Mouse (Mus musculus) lung, postnatal 25 days (tissue): ENCODE results near the gene Ccdc116.
"Not testable (repeated sequence)": the region's sequence is repeated elsewhere in the genome, so short reads cannot be mapped to it uniquely, and the experiment has no call there.

ENCODE experiments used
- DNase-seq: peaks from one replicate; pipeline ENCODE4 v3.0.0; 2022; ENCODE audit warnings: low spot score

Gene Ccdc116

DNA sequence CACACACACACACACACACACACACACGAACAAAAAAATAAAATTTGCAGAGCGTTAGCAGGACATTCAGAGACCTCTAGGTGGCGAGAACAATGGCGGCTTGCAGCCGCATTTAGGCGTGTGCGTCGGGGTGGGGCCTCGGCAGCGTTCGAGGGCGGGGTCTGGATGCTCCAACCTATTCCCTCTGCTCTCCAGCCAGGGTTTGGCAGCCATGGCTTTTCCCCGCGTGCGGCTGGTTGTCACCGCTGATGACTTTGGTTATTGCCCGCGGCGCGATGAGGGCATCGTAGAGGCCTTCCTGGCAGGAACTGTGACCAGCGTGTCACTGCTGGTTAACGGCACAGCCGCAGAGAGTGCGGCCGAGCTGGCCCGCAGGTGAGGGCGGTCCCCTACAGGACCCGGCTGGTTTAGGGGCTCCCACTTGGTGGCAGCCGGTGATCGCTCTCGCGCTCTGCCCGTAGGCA is at the start of gene Ccdc116:
TSS of gene Ccdc116 (minus strand) at position 458 of the 464 bp plus-strand sequence.
- peak; percentile 72 for DNase-seq

DNA sequence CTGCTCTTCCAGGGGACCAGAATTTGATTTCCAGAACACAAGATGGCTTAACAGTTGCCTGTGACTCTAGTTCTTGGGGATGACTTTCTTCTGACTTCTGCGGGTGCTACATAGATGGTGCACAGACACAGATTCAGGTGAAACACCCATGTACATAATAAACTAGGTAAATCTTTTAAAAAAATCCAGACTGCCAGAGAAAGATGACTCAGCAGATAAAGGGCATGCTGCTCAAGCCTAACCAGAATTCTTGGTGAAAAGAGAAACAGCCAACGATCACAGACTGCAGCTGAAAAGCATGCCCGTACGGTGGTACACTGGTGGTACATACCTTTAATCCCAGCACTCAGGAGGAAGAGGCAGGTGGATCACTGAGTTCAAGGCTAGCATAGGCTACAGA is 46.8 kb upstream of the Ccdc116 start:
- no peak for DNase-seq

- no peak for DNase-seq
Measured at GRCm38 (mm10) chr16:17185475-17185874, 38.4 kb upstream of the Ccdc116 start.

- no peak for DNase-seq
Measured at GRCm38 (mm10) chr16:17183003-17183402, 36.0 kb upstream of the Ccdc116 start.

DNA sequence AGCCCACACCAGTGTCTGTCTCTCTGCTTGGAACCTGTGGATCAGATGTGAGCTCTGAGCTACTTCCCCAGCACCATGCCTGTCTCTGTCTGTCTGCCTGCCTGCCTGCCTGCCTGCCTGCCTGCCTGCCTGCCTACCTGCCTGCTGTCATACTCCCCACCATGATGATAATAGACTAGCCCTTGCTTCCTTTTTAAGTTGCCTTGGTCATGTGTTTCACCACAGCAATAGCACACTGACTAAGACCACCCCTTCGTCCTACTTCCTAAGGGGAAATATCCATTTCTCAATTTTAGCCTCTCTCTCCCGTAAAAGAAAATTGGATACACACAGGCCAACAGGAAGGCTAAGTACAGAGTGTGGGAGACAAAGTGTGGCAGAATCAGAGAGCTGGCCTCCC is 35.1 kb upstream of the Ccdc116 start:
- no peak for DNase-seq

DNA sequence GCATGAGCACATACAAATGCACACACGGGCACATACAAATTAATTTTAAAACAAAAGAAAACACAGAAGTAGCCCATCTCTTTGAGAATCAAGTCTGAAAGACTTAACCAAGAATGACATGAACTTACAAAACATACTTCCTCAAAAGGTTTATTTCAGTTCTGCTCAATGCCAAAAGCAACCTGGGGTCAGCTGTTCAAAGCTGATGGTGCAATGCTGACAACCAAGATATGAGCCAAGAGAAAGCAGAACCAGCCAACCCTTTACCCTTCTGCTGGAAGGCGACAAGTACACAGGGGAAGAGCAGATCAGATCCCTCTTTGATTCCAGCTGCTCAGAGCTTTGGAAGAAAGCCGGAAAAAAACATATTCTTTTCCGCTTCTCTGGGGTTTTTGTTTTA is 34.4 kb upstream of the Ccdc116 start:
- DNase-seq = peak; percentile 66

GRCm38 (mm10) chr16:17179706-17180105 is 32.7 kb upstream of the Ccdc116 start:
- no peak for DNase-seq

DNA sequence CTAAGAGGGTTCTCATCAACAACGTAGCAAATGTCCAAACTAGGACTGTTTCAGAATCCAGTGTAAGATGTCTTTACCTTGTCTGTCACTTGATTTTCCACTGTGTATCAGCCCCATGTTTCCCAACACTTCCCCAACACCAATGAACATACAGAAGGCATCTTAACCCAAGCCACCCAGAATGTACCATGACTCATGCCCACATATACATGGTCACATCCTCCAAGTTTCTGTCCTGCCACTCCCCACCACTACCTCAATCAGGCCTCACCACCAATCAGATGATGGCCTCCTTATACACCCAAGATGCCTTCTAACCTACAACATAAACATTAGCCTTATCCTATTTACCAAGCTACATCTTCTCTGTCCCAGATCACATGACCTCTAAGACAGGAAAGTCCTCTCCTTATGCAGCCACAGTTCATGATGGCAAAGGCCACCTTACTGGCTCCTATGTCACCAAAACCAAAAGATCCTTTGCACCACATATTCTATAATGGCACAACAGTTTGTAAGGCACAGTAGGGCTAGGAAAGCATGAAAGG is 30.7 kb upstream of the Ccdc116 start:
- DNase-seq = no peak

GRCm38 (mm10) chr16:17175765-17176164 is 28.7 kb upstream of the Ccdc116 start:
- DNase-seq = no peak

DNA sequence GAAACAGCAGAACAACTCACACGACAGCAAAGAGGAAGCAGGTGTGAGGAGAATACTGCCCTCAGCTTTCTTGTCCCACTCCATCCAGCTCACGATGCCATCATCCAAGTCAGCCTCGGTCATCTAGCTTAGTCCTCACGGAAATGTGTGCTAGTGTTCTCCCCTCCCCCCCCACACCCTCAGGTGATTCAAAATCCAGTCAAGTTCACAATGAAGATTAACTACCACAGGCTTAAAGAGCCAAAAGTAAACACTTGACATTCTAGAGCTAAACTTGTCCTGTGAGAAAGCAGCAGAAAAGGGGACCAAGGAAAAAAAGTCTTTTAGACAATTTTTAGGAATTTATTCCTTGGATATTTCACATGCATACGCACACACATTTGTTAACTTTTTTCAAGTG is 21.0 kb upstream of the Ccdc116 start:
- DNase-seq = peak; percentile 28

DNA sequence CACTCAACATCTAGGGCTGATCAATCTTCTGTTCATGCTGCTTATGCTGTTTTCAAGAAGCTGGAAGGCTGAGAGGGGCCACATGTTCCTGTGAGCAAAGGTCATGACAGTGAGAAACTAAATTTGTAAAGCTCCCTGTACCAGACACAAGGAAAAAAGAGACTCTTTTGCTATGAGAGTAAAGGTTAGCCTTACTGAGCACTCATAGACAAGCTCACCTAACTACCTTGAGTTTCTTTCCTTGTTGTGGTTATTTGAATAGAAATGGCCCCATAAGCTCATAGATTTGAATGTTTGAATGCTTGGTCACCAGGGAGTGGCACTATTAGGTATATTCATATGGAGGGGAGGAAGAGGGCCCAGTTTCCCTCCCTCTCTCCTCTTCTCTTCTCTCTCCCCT is 20.1 kb upstream of the Ccdc116 start:
- DNase-seq = no peak

DNA sequence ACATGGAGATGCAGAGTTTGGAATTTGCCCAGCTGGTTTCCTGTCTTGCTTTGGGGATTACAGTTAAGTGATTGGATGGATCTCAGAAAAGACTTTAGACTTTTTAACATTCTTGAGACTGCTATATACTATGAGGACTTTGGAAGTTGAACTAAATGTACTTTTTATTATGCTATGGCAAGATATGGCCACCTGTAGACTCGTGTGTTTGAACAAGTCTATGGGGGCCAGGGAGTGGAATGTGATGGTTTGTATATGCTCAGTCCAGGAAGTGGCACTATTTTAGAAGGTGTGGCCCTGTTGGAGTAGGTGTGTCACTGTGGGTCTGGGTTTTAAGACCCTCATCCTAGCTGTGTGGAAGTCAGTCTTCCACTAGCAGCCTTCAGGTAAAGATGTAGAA is 18.4 kb upstream of the Ccdc116 start:
- DNase-seq = not testable (repeated sequence)

DNA sequence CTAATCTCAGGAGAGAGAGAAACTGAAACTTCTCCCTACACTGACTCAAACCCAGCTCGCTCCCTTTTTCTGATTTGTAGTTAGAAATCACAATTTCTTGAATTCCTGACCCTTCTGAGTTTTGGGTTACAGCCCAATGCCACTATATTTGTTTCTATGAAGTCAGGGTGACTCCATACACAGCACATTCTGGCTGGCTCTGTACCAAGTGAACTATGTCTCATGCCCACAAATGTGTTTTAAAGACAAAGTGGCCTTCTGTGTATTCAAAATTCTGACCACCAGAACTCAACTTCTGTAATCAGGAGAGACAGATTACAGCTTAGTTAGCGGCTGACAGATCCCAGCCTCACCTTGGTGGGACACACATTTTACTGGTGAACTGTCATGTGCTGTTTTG is 7.3 kb upstream of the Ccdc116 start:
- DNase-seq = no peak

GRCm38 (mm10) chr16:17151874-17152273 is 4.8 kb upstream of the Ccdc116 start:
- no peak for DNase-seq

- DNase-seq = no peak
Measured at GRCm38 (mm10) chr16:17150520-17151258, 3.7 kb upstream of the Ccdc116 start.

GRCm38 (mm10) chr16:17148084-17148483 is 1.1 kb upstream of the Ccdc116 start:
- DNase-seq = no peak

DNA sequence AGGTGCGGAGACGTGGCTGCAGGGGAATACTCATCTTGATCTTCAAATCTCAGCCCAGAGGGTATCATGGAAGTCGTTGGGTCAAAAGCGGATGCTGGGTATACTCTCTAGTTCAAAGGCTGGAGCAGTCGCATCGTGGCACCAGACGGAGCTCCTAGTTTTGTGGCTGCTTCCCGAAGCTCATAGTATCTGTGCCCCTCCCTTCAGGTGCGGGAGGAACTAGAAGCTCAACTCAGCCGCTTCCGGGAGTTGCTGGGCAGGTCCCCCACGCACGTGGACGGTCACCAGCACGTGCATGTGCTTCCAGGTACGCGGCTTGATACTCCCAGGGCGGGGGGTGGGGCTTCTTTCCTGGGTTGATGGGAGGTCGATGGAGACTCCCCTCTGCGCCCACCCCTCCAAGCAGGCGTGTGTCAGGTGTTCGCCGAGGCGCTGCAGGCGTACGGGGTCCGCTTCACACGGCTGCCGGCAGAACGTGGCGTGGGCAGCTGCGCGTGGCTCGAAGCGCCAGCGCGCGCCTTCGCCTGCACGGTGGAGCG is 431 bp upstream of the Ccdc116 start:
- DNase-seq = no peak

- DNase-seq = no peak
Measured at GRCm38 (mm10) chr16:17144339-17144738, 2.7 kb downstream of the Ccdc116 start, which contains the start of gene Ydjc. TSS of gene Ydjc (plus strand) at chr16:17144621.

- DNase-seq = no peak
Measured at GRCm38 (mm10) chr16:17137355-17137754, 9.7 kb downstream of the Ccdc116 start.

GRCm38 (mm10) chr16:17132906-17133200 is 14.2 kb downstream of the Ccdc116 start:
- no peak for DNase-seq

- DNase-seq = peak; percentile 97
Measured at GRCm38 (mm10) chr16:17132089-17132905, 14.7 kb downstream of the Ccdc116 start, which contains the start of gene Sdf2l1. TSS of gene Sdf2l1 (minus strand) at chr16:17132383.

GRCm38 (mm10) chr16:17131191-17132088 is 15.6 kb downstream of the Ccdc116 start:
- no peak for DNase-seq
